Mouse (Mus musculus): ENCODE data around the gene Wasl.

- TF ChIP-seq GATA1 (IDR thresholded peaks at IDR 0.05; ENCODE audit: low read length): no peak
- TF ChIP-seq TAL1 (IDR thresholded peaks at IDR 0.05; ENCODE audit: low read length): no peak
Observed at GRCm38 (mm10) chr6:24610358-24610757, 54.5 kb downstream of the Wasl start.
